Mouse (Mus musculus) urinary bladder, postnatal 10 days (tissue): ENCODE data around the gene Zbtb9.

Experiments used
- DNase-seq: peaks from one replicate; pipeline ENCODE4 v3.0.0; 2022; ENCODE audit warnings: low spot score

Zbtb9 gene

DNA sequence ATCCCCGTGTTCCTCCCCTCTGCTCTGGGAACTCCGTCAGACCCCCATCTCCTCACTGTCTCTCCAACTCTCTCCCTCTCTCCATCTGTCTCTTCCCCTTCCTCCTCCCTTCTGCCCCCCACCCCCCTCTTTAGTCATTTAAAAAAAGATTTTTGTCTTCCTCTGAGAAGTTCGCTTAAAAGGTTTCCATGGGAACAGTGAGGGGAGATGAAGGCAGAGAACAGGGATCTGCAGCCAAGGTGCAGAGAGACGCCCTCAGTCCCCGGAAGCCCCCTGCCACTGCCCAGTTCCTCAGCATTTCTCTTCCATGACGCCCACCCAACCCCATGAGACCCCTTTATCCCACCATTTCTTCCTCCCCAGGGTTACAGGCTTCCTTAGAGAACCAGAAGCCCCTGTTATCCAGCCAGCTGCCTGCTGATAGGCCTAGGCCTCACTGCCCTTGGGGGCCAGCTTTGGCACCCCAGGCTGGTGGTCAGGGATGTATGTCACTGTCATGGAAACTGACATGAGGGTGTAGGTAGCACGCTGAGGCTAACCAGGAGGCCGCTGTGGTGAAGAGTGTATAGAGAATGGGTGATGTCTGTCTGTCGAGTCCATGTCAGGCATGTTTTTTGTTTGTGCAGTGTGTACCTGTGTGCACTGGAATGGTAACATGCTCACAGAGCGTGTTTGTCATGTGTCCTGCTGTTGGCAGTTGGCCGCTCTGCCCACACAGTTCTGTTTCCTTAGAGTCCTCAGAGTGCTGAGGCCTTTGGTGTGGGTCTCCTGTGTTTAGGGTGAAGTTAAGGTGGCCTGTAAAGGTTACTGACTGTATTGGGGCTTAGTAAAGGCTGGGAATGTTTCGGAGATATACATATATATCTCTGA is 25.5 kb upstream of the Zbtb9 start:
- DNase-seq, result no peak

DNA sequence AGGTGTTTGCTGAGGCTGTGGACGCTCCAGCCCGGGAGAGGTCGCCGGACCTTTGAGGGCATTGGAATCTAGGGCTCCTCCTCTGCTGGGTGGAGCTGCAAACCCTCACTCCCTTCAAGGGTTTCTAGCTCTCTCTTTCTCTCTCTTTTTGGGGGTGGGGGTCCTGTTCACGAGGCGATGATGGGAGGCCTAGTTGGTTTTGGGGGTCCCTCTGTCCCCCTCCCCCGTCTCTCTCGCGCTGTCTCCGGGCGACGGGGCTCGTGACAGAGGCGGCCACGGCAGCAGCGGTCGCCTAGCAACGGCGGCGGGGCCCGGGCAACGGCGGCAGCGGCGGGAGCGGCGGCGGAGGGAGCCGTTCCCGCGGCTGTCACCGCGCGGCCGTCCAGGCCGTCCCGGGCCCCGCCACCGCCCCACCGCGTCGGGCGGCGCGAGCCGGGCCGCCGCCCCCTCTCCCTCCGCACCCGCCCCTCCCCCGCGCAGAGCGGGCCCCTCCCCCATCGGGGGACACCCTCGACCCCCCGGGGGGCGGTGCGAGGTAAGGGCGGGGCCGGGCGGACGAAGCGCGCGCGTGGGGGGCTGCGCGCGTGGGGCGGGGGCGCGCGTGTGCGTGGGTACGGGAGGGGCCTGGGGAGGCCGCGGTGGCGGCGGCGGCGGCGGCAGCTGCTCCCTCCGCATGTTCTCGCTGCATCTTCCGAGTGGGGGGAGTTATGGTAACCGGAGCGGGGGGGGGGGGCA is 24.5 kb upstream of the Zbtb9 start:
- DNase-seq, result no peak

DNA sequence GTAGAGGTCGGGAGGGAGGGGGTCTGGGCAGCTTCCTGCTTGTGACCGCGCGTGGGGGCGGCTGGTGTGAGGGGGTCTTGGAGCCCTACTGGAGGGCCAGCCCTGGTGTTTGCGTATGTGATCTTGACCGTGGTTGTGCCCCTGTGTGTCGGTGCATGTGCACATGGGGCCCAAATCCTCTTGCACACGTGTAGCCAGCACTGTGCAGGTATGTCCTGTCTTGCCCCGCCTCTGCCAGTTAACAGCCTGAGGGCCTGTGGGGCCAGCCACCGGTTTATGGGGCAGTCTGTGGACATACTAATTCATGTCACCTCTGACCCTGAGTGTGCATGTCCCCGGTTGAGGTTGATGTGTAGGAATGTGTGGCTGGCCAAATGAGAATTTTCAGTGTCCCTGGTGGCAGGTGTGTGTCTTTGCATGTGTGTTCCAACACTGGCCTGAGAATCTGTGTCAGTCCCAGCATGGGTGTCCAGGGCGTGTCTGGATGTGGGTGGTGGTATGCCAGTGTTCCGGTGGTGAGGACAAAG is 23.9 kb upstream of the Zbtb9 start:
- DNase-seq, result no peak

DNA sequence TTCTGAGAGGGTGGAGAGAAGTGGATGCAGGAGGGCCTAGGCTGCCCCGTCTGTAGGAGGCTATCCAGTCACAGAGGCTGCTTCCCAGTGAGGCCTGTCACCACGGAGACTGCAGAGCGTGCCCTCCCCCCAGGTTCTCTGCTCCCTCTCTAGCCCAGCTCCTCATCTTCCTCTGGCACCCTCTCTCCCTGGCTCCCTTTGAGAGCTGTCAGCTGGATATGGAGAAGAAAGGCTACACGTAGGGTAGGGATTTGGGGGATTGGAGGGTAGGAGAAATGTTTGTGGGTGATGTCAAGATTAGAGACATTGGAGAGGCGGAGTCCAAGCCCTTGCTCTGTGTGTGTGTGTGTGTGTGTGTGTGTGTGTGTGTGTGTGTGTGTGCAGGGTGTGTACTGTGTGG is 23.1 kb upstream of the Zbtb9 start:
- no peak for DNase-seq

DNA sequence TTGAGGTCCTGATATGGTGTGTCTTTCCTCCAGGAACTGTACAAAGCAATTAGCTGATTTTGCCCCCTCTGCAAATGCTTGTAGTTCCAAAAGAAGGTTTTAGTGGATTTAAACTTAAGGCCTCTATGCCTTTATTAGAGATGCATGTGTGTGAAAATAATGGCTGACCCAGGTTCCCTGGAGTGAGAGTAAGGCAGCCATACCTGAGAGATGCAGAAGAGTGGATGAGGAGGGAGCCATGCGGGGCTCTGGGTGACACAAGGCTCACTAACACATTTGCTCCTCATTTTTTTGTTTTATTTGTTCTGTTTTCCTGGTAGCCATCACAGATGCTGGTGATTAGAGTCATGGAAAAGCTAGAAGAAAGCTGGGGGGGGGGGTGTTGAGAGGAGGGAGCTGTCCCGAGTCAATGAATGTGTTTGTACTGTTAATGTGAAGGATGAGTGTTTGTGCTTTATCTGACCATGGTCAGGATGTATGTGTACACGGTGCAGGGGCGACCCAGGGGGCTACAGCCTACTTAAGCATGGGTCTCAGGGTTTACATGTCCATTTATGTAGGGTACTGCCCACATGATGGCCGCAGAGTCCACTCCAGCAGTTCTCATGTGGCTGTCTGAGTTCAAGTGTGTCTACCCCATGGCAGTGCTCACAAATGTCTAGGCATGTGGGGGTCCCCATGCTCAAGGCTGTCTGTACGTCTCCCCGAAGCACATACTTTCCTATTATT is 22.2 kb upstream of the Zbtb9 start:
- DNase-seq, result no peak

DNA sequence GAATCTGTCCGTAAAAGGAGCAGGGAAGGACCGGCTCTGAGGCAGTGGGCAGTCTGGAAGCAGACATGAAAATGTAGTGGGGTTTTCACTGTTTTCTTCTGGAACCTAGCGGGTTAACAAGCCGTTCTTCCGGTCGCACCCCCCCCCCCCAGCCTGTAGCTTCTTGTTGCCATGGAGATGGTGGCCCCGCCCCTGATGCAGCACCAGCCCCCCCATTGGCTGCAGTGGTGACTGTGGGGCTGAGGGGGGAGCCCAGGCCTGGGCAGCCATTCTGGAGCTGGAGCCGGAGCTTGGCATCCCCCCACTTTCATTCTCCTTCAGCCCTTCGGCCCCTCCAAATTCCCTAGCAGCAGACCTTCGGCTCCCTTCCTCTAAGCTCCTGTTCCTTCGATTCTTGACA is 21.6 kb upstream of the Zbtb9 start:
- DNase-seq, result peak; percentile 25

DNA sequence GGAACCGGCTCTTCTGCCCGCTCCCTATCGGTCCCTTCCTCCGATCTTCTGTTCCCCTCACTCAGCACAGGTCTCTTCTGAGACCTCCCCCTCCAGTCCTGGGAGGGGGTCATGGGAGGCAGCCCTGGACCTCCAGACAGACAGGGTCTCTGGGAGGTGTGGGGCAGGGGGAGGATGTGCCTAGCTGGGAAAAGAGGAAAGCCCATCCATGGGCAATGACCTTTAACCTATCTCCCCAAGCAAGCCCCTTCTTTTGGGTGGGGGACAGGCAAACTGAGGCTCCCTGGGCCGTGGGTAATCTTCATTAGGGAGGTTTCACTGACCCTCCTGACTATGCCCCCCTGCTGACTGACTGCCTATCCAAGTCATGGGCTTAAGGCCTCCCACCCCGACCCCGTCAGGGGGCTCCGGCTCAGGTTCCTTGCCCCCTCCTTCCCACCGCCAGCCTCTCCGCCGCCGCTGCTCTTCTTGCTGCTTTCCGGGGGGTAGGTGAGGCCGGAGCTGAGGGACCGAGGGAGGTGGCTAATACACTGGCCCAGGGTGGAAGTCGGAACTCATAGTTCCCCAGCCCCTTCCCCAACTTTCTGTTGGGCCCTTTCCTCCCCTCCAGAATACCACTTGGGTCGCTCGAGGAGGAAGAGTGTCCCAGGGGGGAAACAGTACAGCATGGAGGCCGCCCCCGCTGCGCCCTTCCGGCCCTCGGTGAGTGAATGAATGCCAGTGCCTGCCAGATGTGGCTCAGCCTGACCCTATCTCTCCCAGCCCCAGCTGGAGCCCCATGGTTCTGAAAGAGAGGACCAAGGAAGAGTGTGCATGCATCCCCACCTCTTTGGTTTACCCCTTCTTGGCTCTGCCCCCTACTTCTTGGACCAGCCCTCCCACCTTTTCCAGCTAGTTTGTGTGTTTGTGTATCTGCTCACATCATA is 20.8 kb upstream of the Zbtb9 start:
- no peak for DNase-seq

DNA sequence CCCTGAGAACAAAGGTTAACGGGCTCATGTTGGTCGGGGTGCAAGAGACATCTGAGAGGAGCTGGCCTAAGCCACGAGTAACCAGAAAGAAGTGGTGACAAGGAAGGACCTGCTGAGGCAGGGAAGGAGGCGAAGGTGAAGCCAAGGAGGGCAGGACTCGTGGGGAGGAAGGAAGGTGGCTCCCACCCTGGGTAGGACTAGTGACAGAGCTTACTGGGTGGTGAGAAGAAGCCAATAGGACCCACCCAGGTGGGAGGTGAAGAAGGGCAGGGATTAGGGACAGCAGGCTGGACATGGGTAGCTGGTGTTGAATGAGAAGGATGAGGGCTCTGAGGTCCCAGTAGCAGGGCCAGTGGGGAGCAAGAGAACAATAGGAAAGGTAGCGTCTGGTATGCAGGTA is 19.8 kb upstream of the Zbtb9 start:
- DNase-seq, result no peak

DNA sequence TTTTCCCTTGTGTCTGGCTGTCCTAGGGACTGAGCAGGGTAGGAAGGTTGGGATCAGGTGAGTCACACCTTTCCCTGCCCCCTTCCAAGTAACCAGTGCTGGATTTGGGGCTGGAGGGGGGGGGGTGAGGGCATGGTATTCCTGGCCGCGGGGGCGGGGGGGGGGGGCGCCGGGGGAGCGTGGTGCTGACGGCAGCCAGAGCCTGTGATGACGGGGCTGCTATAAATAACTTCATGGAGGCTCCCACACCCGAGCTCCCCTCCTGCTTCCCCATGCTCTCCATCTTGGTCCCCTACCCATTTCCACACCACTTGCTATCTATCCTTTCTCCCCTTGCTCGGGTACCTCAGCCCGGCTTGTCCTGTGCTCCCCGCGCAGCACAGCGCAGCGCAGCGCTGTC is 19.2 kb upstream of the Zbtb9 start:
- no peak for DNase-seq

DNA sequence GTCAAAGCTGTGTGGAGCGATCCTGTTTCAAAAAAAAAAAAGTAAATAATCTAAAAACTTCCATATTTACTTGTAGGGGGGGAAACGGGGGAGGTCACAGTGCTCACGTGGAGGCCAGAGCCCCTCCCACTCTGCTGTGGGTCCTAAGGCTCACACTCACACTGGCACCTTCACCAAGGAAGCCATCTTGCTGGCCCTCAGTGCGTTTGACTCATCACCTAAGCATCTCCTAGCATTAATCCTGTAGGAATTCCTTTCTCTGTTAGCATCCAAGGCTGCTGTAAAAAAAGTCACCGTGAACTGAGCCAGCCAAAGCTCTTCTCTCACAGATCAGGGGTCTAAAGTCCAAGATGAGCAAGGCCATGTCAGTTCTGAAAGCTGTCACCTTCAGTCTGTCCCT is 16.7 kb upstream of the Zbtb9 start:
- DNase-seq, result no peak

DNA sequence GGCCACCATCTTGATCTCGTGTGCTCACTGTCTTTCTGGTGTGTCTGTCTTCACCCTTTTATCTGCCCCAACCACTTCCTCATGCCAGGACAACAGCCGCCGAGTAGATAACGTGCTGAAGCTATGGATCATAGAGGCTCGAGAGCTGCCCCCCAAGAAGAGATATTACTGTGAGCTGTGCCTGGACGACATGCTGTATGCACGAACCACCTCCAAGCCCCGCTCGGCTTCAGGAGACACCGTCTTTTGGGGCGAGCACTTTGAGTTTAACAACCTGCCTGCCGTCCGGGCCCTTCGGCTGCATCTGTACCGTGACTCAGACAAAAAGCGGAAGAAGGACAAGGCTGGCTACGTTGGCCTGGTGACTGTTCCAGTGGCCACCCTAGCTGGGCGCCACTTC is 16.1 kb upstream of the Zbtb9 start:
- DNase-seq, result peak; percentile 7

DNA sequence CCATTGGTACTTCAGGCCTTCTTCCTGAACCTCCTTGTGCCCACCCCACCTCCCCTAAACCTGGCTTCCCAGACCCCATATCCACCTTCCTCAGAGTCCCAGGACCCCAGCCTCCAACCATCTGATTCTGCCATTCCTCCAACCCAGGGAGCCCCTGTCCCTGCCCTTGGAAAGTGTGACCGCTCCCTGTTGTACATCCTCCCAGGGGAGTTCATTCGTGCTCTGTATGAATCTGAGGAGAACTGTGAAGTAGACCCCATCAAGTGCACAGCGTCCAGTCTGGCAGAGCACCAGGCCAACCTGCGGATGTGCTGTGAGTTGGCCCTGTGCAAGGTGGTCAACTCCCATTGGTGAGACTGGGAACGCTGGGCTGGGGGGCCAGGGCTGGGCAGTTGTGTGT is 15.1 kb upstream of the Zbtb9 start:
- peak; percentile 8 for DNase-seq

DNA sequence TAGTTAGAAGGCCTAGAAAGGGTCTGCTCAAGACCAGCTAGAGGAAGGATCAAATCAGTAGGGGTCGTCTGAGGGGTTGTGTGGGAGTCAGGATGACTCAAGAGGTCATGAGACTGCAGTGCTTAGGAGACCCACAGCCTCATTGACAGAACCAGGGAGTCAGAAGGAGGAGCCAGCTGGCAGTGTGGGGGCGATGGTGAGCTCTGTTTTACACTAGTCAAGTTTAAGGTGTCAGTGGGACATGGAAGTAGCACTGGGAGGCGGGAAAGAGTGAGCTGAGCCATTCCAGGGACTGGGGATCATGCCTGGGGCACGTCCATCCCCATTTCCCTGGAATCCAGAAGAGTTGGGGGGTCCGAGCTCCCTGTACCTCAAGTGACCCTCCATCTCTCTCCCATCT is 14.1 kb upstream of the Zbtb9 start:
- no peak for DNase-seq

DNA sequence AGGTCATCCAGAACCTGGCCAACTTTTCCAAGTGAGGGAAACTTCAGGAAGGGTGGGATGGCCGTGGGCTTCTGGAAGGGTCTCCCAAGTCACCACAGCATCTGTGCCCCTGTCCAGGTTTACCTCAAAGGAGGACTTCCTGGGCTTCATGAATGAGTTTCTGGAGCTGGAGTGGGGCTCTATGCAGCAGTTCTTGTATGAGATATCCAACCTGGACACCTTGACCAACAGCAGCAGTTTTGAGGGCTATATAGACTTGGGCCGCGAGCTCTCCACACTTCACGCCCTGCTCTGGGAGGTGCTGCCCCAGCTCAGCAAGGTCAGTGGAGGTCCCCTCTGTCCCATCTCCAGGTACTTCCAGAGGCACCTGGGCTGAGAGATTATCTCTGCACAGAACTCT is 13.2 kb upstream of the Zbtb9 start:
- DNase-seq, result no peak

DNA sequence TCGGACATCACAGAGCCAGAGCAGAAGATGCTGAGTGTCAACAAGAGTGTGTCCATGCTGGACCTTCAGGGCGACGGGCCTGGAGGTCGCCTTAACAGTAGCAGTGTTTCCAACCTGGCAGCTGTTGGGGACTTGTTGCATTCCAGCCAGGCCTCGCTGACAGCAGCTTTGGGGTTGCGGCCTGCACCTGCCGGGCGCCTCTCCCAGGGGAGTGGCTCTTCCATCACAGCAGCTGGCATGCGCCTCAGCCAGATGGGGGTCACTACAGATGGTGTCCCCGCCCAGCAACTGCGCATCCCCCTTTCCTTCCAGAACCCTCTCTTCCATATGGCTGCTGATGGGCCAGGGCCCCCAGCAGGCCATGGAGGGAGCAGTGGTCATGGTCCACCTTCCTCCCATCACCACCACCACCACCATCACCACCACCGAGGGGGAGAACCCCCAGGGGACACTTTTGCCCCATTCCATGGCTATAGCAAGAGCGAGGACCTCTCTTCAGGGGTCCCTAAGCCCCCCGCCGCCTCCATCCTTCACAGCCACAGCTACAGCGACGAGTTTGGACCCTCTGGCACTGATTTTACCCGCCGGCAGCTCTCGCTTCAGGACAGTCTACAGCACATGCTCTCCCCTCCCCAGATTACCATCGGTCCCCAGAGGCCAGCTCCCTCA is 11.3 kb upstream of the Zbtb9 start:
- no peak for DNase-seq

DNA sequence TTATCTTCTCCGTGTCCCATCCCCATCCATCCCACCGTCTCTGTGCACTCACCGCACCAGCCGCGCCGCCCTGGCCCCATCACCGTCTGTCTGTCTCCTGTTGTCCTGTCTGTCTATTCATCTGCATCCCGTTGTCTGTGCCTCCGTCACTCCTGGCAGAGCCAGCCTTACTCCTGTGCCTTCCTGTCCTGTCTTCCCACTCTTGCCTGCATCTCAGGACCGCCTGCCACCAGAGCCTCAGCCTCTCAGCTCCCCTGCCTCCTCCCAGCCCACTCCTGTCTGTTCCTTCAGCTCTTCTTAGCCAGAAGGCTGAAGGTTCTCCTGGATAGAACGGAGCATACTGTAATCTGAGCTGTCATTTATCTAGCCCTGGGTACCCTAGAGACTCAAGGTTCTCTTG is 6.0 kb upstream of the Zbtb9 start:
- no peak for DNase-seq

DNA sequence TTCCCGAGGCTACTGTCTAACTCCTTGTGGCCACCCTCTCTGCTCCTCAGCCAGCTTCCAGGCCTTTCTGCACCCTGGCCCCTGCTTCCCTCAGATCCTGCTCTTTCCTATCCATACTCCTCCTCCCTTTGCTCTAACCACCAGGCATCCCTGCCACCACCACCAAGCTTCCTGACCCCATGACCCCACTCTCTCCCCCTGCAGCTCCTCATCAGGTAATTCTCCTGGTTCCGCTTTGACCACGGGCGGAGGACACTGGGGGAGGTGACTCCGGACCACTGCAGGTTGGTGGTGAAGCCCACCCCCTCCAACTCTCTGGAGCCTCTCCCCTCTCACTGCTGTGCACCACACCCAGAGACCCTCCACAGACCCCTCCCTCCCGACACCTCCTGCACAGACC is 5.5 kb upstream of the Zbtb9 start:
- DNase-seq, result no peak

DNA sequence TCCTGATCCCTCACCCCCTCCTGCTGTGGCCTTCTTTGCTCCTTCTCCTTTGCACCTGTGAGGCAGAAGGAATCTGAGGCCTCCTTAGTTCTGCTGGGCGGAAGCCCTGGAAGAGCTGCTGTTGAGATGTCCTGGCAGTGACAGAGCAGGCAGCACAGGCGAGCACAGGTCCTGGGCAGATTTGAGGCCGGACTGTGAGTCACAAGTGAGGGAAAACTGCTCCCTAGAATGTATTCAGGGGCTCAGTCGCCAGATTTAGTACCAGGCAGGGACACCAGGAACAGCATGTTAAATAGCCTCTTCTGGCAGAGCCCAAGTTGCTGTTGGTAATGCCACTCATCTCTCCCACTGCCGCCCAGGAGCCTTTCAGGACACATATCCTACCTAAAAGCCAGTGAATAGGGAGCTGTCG is 4.8 kb upstream of the Zbtb9 start:
- no peak for DNase-seq

DNA sequence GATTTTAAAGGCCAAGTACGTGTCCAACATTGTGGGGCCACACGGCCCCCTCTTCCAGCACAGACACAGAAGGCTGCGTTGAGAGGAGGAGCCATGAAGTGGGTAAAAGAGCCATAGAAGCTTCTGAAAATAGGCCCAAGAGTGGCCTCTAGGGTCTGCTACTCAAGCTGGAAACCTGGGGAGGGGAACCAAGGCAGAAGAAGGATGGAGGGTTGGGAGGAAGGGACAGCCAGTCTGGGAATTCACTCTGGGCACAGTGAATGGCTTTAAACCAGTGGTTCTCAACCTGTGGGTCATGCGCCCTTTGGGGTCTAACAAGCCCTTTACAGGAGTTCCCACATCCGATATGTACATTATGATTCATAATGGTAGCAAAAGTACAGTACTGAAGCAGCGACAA is 3.7 kb upstream of the Zbtb9 start:
- no peak for DNase-seq

DNA sequence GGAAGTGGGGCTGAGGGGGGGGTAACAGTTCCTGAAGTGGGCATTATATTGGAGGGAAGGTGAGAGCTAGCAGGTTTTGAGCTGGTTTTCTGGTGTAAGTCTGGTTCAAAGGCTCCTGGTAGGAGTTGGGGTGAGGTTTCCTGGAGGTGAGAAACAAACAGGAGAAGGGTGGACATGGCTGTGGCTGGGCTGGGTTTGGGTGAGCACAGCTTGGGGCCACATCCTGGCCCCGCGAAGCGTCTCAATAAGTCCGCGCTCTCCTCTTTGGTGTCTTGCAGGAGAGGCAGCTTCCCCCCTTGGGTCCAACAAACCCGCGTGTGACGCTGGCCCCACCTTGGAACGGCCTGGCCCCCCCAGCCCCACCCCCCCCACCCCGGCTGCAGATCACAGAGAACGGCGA is 2.7 kb upstream of the Zbtb9 start:
- no peak for DNase-seq
